Mouse (Mus musculus) CH12.LX (cell line): ENCODE measurements at regions not wholly inside any gene's neighbourhood (a gene's known extent, or its start where the extent isn't known, plus 50 kb on each side); places are given as distances from the start of the nearest gene placed in this dataset.

ENCODE experiments used
- DNase-seq: peaks from one replicate; pipeline ENCODE4 v3.0.0-alpha.2; 2013; ENCODE audit errors: extremely low read depth
- H3K27ac ChIP-seq: 2 replicates; pipeline ENCODE4 v1.5.1; 2012; ENCODE audit warnings: low read depth, mild to moderate bottlenecking, control low read depth, moderate library complexity; ENCODE audit not compliant: insufficient read depth
- H3K27me3 ChIP-seq: replicated peaks from 2 replicates; pipeline ENCODE3; 2012; ENCODE audit warnings: inconsistent platforms
- H3K36me3 ChIP-seq, 2 experiments: replicated peaks in 1 of 2; 2 replicates each; pipeline versions ENCODE3 to v1.6.1; 2012; ENCODE audit warnings: inconsistent platforms in 1 of 2, low read length in 1 of 2, mild to moderate bottlenecking in 1 of 2, mixed read lengths in 1 of 2, moderate library complexity in 1 of 2; ENCODE audit not compliant: control insufficient read depth in 1 of 2, insufficient read depth in 1 of 2
- H3K4me1 ChIP-seq, 2 experiments: 2 replicates each; pipeline ENCODE4 v1.6.1; 2012; ENCODE audit warnings: inconsistent platforms in 1 of 2, moderate library complexity in 1 of 2; ENCODE audit not compliant: insufficient read depth in 2 of 2, control insufficient read depth in 1 of 2
- H3K4me2 ChIP-seq: 2 replicates; pipeline ENCODE4 v1.6.1; 2012; ENCODE audit warnings: low read depth, mild to moderate bottlenecking, control low read depth; ENCODE audit not compliant: poor library complexity, insufficient read depth, severe bottlenecking
- H3K4me3 ChIP-seq, 3 experiments: fragments of 150-350 bp in 1 of 3; sonication (generic) in 1 of 3; replicated peaks in 1 of 3; 2 replicates each; pipeline versions ENCODE3 to v1.5.1; 2011 to 2012; ENCODE audit warnings: low read depth in 2 of 3, low read length in 2 of 3, mild to moderate bottlenecking in 2 of 3, moderate library complexity in 2 of 3, control low read depth in 1 of 3, improper control_type of control experiment in 1 of 3, inconsistent platforms in 1 of 3, mixed read lengths in 1 of 3; ENCODE audit not compliant: poor library complexity in 1 of 3
- H3K79me2 ChIP-seq: replicated peaks from 2 replicates; pipeline ENCODE4 v1.6.1; 2012; ENCODE audit warnings: mild to moderate bottlenecking, moderate library complexity; ENCODE audit not compliant: control insufficient read depth, poor library complexity, insufficient read depth, severe bottlenecking; ENCODE audit errors: extremely low read depth
- H3K9ac ChIP-seq: 2 replicates; pipeline ENCODE4 v1.6.1; 2012; ENCODE audit warnings: low read depth, mild to moderate bottlenecking, control low read depth, moderate library complexity; ENCODE audit not compliant: insufficient read depth
- H3K9me3 ChIP-seq: replicated peaks from 2 replicates; pipeline ENCODE3; 2012; ENCODE audit warnings: low read length, inconsistent platforms, mixed read lengths
- CHD2 ChIP-seq: IDR thresholded peaks from 2 replicates; pipeline ENCODE4 v1.6.1; 2011; ENCODE audit warnings: low read length, improper control_type of control experiment
- CTCF ChIP-seq, 2 experiments: IDR thresholded peaks in 1 of 2; conservative IDR thresholded peaks in 1 of 2; 2 replicates each; pipeline ENCODE4 v1.5.1; 2011 to 2012; ENCODE audit warnings: low read depth in 2 of 2, low read length in 2 of 2, improper control_type of control experiment in 1 of 2, inconsistent platforms in 1 of 2, mild to moderate bottlenecking in 1 of 2, moderate library complexity in 1 of 2
- GABPA ChIP-seq: IDR thresholded peaks from 2 replicates; pipeline ENCODE4 v1.6.1; 2012; ENCODE audit warnings: low read depth, low read length, improper control_type of control experiment, inconsistent platforms; ENCODE audit not compliant: insufficient replicate concordance
- IRF4 ChIP-seq: IDR thresholded peaks from 2 replicates; pipeline ENCODE4 v1.6.1; 2014; ENCODE audit warnings: low read depth, mild to moderate bottlenecking, inconsistent platforms, low read length, improper control_type of control experiment
- JUN ChIP-seq: IDR thresholded peaks from 2 replicates; pipeline ENCODE4 v1.6.1; 2011; ENCODE audit warnings: low read depth, mild to moderate bottlenecking, low read length, improper control_type of control experiment, moderate library complexity; ENCODE audit not compliant: insufficient read depth
- JUND ChIP-seq: conservative IDR thresholded peaks from 2 replicates; pipeline ENCODE4 v1.6.1; 2011; ENCODE audit warnings: low read depth, low read length, improper control_type of control experiment
- MAZ ChIP-seq: IDR thresholded peaks from 2 replicates; pipeline ENCODE4 v1.6.1; 2012; ENCODE audit warnings: low read depth, mild to moderate bottlenecking, inconsistent platforms, low read length, improper control_type of control experiment, moderate library complexity
- MYC ChIP-seq: IDR thresholded peaks from 2 replicates; pipeline ENCODE4 v1.6.1; 2011; ENCODE audit warnings: low read depth, mild to moderate bottlenecking, improper control_type of control experiment, low read length
- NELFE ChIP-seq: IDR thresholded peaks from 2 replicates; pipeline ENCODE4 v1.6.1; 2011; ENCODE audit warnings: low read depth, low read length, improper control_type of control experiment
- NRF1 ChIP-seq: IDR thresholded peaks from 2 replicates; pipeline ENCODE4 v1.6.1; 2014; ENCODE audit warnings: low read depth, mild to moderate bottlenecking, inconsistent platforms, low read length, improper control_type of control experiment, moderate library complexity
- POLR2A ChIP-seq: IDR thresholded peaks from 2 replicates; pipeline ENCODE4 v1.6.1; 2011; ENCODE audit warnings: low read depth, mild to moderate bottlenecking, improper control_type of control experiment, low read length
- RAD21 ChIP-seq: IDR thresholded peaks from 2 replicates; pipeline ENCODE4 v1.6.1; 2011; ENCODE audit warnings: low read depth, mild to moderate bottlenecking, low read length, improper control_type of control experiment, moderate library complexity
- RCOR1 ChIP-seq: conservative IDR thresholded peaks from 2 replicates; pipeline ENCODE4 v1.6.1; 2012; ENCODE audit warnings: low read depth, mild to moderate bottlenecking, inconsistent platforms, low read length, improper control_type of control experiment
- SIN3A ChIP-seq: IDR thresholded peaks from 2 replicates; pipeline ENCODE4 v1.6.1; 2012; ENCODE audit warnings: low read length, improper control_type of control experiment, inconsistent platforms
- SMC3 ChIP-seq: IDR thresholded peaks from 2 replicates; pipeline ENCODE4 v1.6.1; 2011; ENCODE audit warnings: low read depth, low read length, improper control_type of control experiment
- TBP ChIP-seq: conservative IDR thresholded peaks from 2 replicates; pipeline ENCODE4 v1.6.1; 2011; ENCODE audit warnings: low read depth, low read length, improper control_type of control experiment
- TCF12 ChIP-seq: IDR thresholded peaks from 2 replicates; pipeline ENCODE4 v1.6.1; 2014; ENCODE audit warnings: low read depth, mild to moderate bottlenecking, inconsistent platforms, low read length, improper control_type of control experiment
- ZC3H11A ChIP-seq: IDR thresholded peaks from 2 replicates; pipeline ENCODE4 v1.6.1; 2012; ENCODE audit warnings: low read depth, mild to moderate bottlenecking, inconsistent platforms, low read length, improper control_type of control experiment
- ZNF384 ChIP-seq: IDR thresholded peaks from 2 replicates; pipeline ENCODE4 v1.6.1; 2012; ENCODE audit warnings: low read depth, low read length, improper control_type of control experiment, inconsistent platforms
- dilution Hi-C: fragments of 300-500 bp; cut with MboI; formaldehyde crosslinking; loops from 2 replicates; pipeline ENCODE4 v1.14.3; 2020; ENCODE audit warnings: low sequenced_read_pairs; ENCODE audit not compliant: extremely low pct_unique_long_range_greater_than_20kb, extremely low pct_ligation_motif_present
- in situ Hi-C: fragments of 300-500 bp; cut with MboI; formaldehyde crosslinking; loops from 3 replicates; pipeline ENCODE4 v1.14.3; 2019; ENCODE audit warnings: low sequenced_read_pairs, low pct_ligation_motif_present, low pct_unique_long_range_greater_than_20kb, mixed read lengths

DNA sequence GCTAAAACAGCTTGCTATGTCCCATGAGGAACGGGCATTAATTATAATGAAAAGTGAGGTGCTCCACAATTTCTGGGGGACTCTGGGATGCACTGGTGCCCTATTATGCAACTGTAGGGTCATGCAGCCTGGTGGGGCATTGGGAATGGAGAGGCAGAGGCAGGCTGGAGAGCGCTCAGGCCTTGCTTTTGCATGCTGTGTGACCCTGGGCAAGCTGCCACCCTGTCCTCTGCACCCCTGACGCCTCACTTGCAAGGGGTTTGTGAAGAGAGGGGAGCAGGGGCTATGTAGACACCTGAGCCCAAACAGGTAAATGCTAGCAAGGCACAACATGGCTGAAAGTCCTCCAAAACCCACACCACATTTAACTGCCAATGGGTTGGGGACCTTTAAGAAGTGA lies 142.8 kb downstream of the Kif26a start:
- Histone ChIP-seq H3K9ac (no peak overlapping the region), H3K9me3 (no peaks in the 10 kb centered on the region), H3K4me3 (no peak overlapping the region), H3K4me2 (no peak overlapping the region), H3K79me2 (no peaks in the 10 kb centered on the region), H3K4me1 (peaks cover 18 to 21% of the 10 kb centered on the region in 2 experiments), H3K27me3 (peaks cover 91% of the 10 kb centered on the region), H3K27ac (no peak overlapping the region), H3K36me3 (no peaks in the 10 kb centered on the region)
- TF ChIP-seq MYC (no peak), GABPA (no peak), CHD2 (no peak), ZC3H11A (no peak), ZNF384 (no peak), RCOR1 (no peak), IRF4 (no peak), NRF1 (no peak), MAZ (no peak), CTCF (conservative IDR thresholded peaks at IDR 0.05 in 1 of 2, IDR thresholded peaks at IDR 0.05 in 1 of 2; ENCODE audit: low read depth in 2 of 2, low read length in 2 of 2) (no peak), TBP (no peak), TCF12 (no peak), NELFE (no peak), JUN (no peak), POLR2A (no peak), RAD21 (no peak)
- in situ Hi-C loops: no loop called here
- no peak for DNase-seq
- dilution Hi-C loops: no loop called here

DNA sequence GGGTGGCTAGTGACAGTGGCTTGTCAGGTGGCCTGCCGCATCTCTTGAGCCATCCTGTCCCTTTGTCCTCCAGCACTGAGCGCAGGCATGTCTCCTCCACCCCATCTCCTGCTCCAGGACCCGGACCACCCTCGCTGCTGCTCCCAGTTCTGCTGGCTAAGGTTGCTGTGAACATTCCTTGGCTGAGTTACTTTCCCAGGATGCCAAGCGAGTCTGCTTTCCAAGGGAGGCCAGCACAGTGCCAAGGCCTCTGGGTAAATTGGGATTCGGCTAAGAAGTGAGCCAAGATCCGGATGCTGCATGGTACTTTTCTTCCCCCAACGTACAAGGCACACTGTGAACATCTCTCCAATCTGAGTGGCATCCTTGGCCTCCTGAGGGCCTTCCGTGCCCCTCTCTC lies 144.3 kb downstream of the Kif26a start:
- H3K9ac ChIP-seq: no peak overlapping the region
- peaks cover 86% of the 10 kb centered on the region for H3K27me3 ChIP-seq
- no peak overlapping the region for H3K4me3 ChIP-seq
- DNase-seq: no peak
- in situ Hi-C loops (no loop called here), dilution Hi-C loops (no loop called here)
- H3K4me1 ChIP-seq: peaks cover 18 to 21% of the 10 kb centered on the region in 2 experiments
- H3K36me3 ChIP-seq: no peaks in the 10 kb centered on the region
- H3K4me2 ChIP-seq: no peak overlapping the region
- TF ChIP-seq SMC3 (no peak), SIN3A (no peak), ZC3H11A (no peak), ZNF384 (no peak), JUND (no peak)
- H3K79me2 ChIP-seq: no peaks in the 10 kb centered on the region
- H3K27ac ChIP-seq: no peak overlapping the region
- no peaks in the 10 kb centered on the region for H3K9me3 ChIP-seq
